Mouse (Mus musculus): ENCODE data around the gene Gm38394. TPM values are rescaled to one million over a fixed set of nuclear protein-coding genes. Genes with fewer than 3 reads are reported as not detected.

Gene Gm38394
- polyA plus RNA-seq, 1 experiment: 1.4 TPM

DNA sequence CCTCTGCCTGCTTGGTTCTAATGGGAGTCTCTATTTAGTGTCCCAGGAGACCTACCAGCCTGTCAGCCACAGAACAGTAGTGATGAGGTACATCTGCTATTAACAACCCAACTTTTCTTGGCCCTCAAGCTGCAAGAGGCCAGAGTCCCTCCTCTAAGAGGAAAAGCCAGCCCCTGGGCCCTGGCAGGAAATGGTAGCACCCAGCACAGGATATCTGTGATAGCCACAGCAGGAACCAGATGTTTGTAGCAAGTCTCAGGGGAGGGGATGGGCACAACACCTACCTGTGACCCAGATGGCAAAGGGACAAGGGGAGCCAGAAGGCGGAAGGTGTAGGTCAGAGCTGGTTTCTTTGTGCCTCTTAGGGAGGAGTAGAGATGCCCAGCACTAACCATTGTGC, 33.8 kb upstream of the Gm38394 start:
- 15% methylated on average over 1 of the region's 1 CpGs for WGBS
- peaks cover 53% of the 10 kb centered on the region; the same call in 1 of the 2 replicates for H3K4me1 ChIP-seq (ENCODE audit: control insufficient read depth, insufficient read depth, insufficient read length)
- H3K27ac ChIP-seq (ENCODE audit: insufficient read depth, low read length): peak overlapping the region; percentile 83
- peak; percentile 53 to 76 for DNase-seq (ENCODE audit: low read depth in 1 of 2, low spot score in 2 of 2)
- H3K36me3 ChIP-seq (ENCODE audit: control insufficient read depth, insufficient read depth, low read length): no peaks in the 10 kb centered on the region
- no peaks in the 10 kb centered on the region for H3K27me3 ChIP-seq (ENCODE audit: control insufficient read depth, insufficient read depth, low read length)
- TF ChIP-seq CTCF (IDR thresholded peaks at IDR 0.05; ENCODE audit: extremely low read depth, insufficient read depth, insufficient read length, insufficient replicate concordance): no peak
- TF ChIP-seq POLR2A (IDR thresholded peaks at IDR 0.05; ENCODE audit: low read depth, low read length): no peak
- H3K4me3 ChIP-seq (ENCODE audit: extremely low read depth, insufficient read depth, insufficient read length): no peak overlapping the region

DNA sequence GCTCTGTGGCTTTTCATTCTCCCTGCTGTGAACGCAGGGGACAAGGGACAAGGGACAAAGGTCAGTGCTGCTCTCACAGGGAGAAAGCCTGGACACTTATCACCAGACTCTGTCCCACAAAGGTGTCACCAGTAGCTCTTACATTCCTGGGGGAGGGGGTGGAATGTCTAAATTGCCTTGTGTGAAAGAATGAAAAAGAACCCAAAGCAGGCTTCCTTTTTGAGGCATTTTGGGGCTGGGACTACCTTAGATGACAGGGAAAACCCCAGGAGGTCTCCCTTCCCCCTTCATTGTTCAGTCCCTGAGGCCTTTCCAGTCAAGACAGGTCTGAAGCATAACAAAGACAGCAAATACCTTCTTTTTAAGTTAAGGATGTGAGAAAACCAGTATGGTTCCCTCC, 33.2 kb upstream of the Gm38394 start:
- Histone ChIP-seq H3K27ac (ENCODE audit: insufficient read depth, low read length) (peak overlapping the region; percentile 83), H3K4me3 (ENCODE audit: extremely low read depth, insufficient read depth, insufficient read length) (no peak overlapping the region), H3K36me3 (ENCODE audit: control insufficient read depth, insufficient read depth, low read length) (no peaks in the 10 kb centered on the region), H3K4me1 (ENCODE audit: control insufficient read depth, insufficient read depth, insufficient read length) (peaks cover 53% of the 10 kb centered on the region; the same call in 1 of the 2 replicates), H3K27me3 (ENCODE audit: control insufficient read depth, insufficient read depth, low read length) (no peaks in the 10 kb centered on the region)
- WGBS: 38% methylated on average over 1 of the region's 1 CpGs
- TF ChIP-seq CTCF (IDR thresholded peaks at IDR 0.05; ENCODE audit: extremely low read depth, insufficient read depth, insufficient read length, insufficient replicate concordance): no peak
- no peak for TF ChIP-seq POLR2A (IDR thresholded peaks at IDR 0.05; ENCODE audit: low read depth, low read length)
- no peak for DNase-seq (ENCODE audit: low read depth in 1 of 2, low spot score in 2 of 2)

DNA sequence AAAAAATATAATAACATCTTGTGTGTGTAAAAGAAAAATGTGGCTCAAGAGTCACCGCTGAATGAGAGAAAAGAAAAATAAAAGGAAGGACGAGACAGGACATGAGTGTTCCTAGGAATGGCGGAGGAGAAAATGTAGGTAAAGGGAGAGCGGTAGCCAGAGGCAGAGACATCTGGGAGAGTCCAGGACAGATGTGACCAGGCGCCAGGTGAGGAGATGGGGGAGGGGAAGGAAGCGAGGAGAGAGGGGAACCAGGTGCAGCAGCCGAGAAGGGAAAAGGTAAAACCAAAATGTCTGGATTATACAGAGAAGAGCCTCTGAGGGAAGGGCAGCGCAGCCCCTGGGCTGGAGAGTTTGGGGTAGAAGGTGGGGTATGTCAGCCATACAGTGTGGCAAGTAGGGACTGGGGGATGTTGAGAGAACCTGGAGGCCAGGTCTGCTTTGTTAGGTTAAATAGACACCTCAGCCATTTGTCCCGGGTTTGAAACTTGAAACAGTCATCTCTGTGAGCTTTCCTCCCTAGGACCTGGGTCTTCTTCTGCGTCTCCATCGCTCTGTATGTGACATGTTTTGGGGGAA, 32.5 kb upstream of the Gm38394 start:
- Histone ChIP-seq H3K4me3 (ENCODE audit: extremely low read depth, insufficient read depth, insufficient read length) (no peak overlapping the region), H3K4me1 (ENCODE audit: control insufficient read depth, insufficient read depth, insufficient read length) (peaks cover 53% of the 10 kb centered on the region; the same call in 1 of the 2 replicates), H3K36me3 (ENCODE audit: control insufficient read depth, insufficient read depth, low read length) (no peaks in the 10 kb centered on the region), H3K27ac (ENCODE audit: insufficient read depth, low read length) (peak overlapping the region; percentile 83), H3K27me3 (ENCODE audit: control insufficient read depth, insufficient read depth, low read length) (no peaks in the 10 kb centered on the region)
- DNase-seq (ENCODE audit: low read depth in 1 of 2, low spot score in 2 of 2): no peak
- no peak for TF ChIP-seq CTCF (IDR thresholded peaks at IDR 0.05; ENCODE audit: extremely low read depth, insufficient read depth, insufficient read length, insufficient replicate concordance)
- no peak for TF ChIP-seq POLR2A (IDR thresholded peaks at IDR 0.05; ENCODE audit: low read depth, low read length)
- WGBS: 81% methylated on average over 11 of the region's 11 CpGs

DNA sequence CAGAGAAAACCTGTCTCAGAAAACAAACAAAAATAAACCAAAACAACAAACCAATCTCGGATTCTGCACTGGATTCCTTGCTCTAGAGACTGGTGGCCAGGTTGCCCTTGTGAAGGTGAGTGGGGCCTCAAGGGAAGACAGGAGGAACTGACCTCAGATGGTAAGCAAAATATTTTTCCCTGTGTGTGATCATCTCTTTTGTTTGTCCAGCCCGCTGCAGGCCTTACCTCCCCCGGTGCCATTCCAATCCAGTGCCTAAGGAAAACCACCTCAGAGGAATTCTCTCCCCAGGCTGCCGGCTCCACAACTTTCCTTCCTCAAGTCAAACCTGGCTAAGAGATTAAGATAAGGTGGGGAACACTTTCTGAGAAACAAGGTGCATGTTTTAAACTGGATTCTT, 31.1 kb upstream of the Gm38394 start:
- DNase-seq (ENCODE audit: low read depth in 1 of 2, low spot score in 2 of 2): no peak
- no peak overlapping the region for H3K4me3 ChIP-seq (ENCODE audit: extremely low read depth, insufficient read depth, insufficient read length)
- H3K27ac ChIP-seq (ENCODE audit: insufficient read depth, low read length): no peak overlapping the region
- 0 out of 2 replicates have a peak, but pooled peaks cover 1% of the 10 kb centered on the region for H3K36me3 ChIP-seq (ENCODE audit: control insufficient read depth, insufficient read depth, low read length)
- peaks cover 48% of the 10 kb centered on the region; the same call in 1 of the 2 replicates for H3K4me1 ChIP-seq (ENCODE audit: control insufficient read depth, insufficient read depth, insufficient read length)
- H3K27me3 ChIP-seq (ENCODE audit: control insufficient read depth, insufficient read depth, low read length): no peaks in the 10 kb centered on the region
- no peak for TF ChIP-seq CTCF (IDR thresholded peaks at IDR 0.05; ENCODE audit: extremely low read depth, insufficient read depth, insufficient read length, insufficient replicate concordance)
- TF ChIP-seq POLR2A (IDR thresholded peaks at IDR 0.05; ENCODE audit: low read depth, low read length): no peak
- WGBS: 79% methylated on average over 4 of the region's 4 CpGs

DNA sequence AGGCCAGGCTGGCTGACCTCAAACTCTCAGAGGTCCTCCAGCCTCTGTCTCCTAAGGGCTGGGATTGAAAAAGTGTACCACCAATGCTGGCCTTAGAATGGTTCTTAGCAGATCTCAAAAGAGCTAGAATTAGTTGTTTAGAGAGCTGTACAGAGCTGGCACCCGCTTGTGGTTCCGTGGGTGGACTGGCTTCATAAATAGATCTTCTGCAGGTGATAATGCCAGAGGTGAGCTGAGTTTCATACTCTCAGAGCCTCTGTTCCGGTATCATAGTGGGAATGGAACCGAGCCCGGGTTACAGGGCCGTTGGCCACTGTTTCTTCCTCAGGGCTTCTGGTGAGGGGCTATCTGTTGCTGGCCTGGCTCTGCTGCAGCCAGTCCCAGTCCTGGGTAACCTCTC, 29.9 kb upstream of the Gm38394 start:
- no peak for TF ChIP-seq CTCF (IDR thresholded peaks at IDR 0.05; ENCODE audit: extremely low read depth, insufficient read depth, insufficient read length, insufficient replicate concordance)
- no peak for TF ChIP-seq POLR2A (IDR thresholded peaks at IDR 0.05; ENCODE audit: low read depth, low read length)
- no peak for DNase-seq (ENCODE audit: low read depth in 1 of 2, low spot score in 2 of 2)
- H3K4me3 ChIP-seq (ENCODE audit: extremely low read depth, insufficient read depth, insufficient read length): no peak overlapping the region
- no peaks in the 10 kb centered on the region for H3K27me3 ChIP-seq (ENCODE audit: control insufficient read depth, insufficient read depth, low read length)
- whole genome bisulfite sequencing: 50% methylated on average over 6 of the region's 6 CpGs
- peaks cover 43% of the 10 kb centered on the region; the same call in 1 of the 2 replicates for H3K4me1 ChIP-seq (ENCODE audit: control insufficient read depth, insufficient read depth, insufficient read length)
- H3K36me3 ChIP-seq (ENCODE audit: control insufficient read depth, insufficient read depth, low read length): peaks cover 4% of the 10 kb centered on the region; the same call in 1 of the 2 replicates
- H3K27ac ChIP-seq (ENCODE audit: insufficient read depth, low read length): peak overlapping the region; percentile 83

DNA sequence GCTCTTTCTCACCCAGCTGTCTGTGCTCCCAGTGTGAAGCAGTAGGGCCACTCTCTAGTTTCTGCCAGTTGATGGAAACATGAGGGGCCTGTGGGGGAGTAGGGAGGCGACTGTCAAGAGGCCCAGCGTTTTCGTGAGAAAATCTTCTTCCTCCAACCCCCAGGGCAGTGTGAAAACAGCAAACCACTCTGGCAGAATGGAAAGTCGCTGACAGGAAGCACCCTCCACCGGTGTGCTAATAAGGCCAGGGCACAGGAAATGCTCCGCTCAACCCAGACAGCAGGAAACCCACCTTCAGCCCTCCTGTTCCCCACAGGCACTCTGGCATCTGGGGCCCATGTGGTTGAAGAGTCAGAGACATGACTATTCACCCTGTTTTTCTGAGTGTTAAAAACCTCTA, 28.8 kb upstream of the Gm38394 start, which contains the start of gene Lax1:
Lax1 (minus strand) TSS at position 212 of the 400 bp plus-strand sequence.
- Histone ChIP-seq H3K4me3 (ENCODE audit: extremely low read depth, insufficient read depth, insufficient read length) (peak within 1 kb of the TSS; percentile 79), H3K27ac (ENCODE audit: insufficient read depth, low read length) (peak within 1 kb of the TSS; percentile 100), H3K36me3 (ENCODE audit: control insufficient read depth, insufficient read depth, low read length) (peaks cover 4% of the 10 kb centered on the region; the same call in 1 of the 2 replicates), H3K27me3 (ENCODE audit: control insufficient read depth, insufficient read depth, low read length) (no peaks in the 10 kb centered on the region), H3K4me1 (ENCODE audit: control insufficient read depth, insufficient read depth, insufficient read length) (peaks cover 32% of the 10 kb centered on the region; the same call in 1 of the 2 replicates)
- DNase-seq (ENCODE audit: low read depth in 1 of 2, low spot score in 2 of 2): peak; percentile 65 to 83
- WGBS: 5% methylated on average over 6 of the region's 6 CpGs
- TF ChIP-seq POLR2A (IDR thresholded peaks at IDR 0.05; ENCODE audit: low read depth, low read length) (peak; percentile 62), CTCF (IDR thresholded peaks at IDR 0.05; ENCODE audit: extremely low read depth, insufficient read depth, insufficient read length, insufficient replicate concordance) (no peak)

DNA sequence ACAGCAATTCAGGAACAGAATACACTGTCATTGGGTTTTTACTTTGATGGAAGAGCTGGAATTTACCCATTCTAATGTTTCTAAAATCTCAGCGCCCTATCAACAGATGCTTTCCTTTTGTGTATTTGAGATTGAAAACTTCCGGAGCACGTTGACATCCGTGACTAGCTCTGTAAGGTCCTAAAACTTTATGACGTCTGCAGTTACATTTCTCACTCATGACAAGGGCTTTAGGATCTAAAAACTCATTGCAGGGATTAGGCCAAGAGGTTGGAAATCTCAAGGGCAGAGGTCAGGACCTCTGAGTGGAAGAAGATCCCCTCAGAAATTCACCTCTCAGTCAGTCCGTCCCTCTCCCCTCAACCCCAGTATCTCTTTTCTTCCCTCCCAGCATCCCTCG, 27.2 kb upstream of the Gm38394 start:
- peak overlapping the region; percentile 42 for H3K27ac ChIP-seq (ENCODE audit: insufficient read depth, low read length)
- DNase-seq (ENCODE audit: low read depth in 1 of 2, low spot score in 2 of 2): no peak
- H3K27me3 ChIP-seq (ENCODE audit: control insufficient read depth, insufficient read depth, low read length): no peaks in the 10 kb centered on the region
- H3K4me1 ChIP-seq (ENCODE audit: control insufficient read depth, insufficient read depth, insufficient read length): peaks cover 19% of the 10 kb centered on the region; the same call in 1 of the 2 replicates
- TF ChIP-seq CTCF (IDR thresholded peaks at IDR 0.05; ENCODE audit: extremely low read depth, insufficient read depth, insufficient read length, insufficient replicate concordance): no peak
- TF ChIP-seq POLR2A (IDR thresholded peaks at IDR 0.05; ENCODE audit: low read depth, low read length): no peak
- peak overlapping the region; percentile 64 for H3K4me3 ChIP-seq (ENCODE audit: extremely low read depth, insufficient read depth, insufficient read length)
- H3K36me3 ChIP-seq (ENCODE audit: control insufficient read depth, insufficient read depth, low read length): peaks cover 4% of the 10 kb centered on the region; the same call in 1 of the 2 replicates
- WGBS: 32% methylated on average over 7 of the region's 7 CpGs
